Mouse (Mus musculus): ENCODE data around the gene Rbfox3. TPM values are rescaled to one million over a fixed set of nuclear protein-coding genes. Genes with fewer than 3 reads are reported as not detected.

Rbfox3 gene
- polyA plus RNA-seq, 1 experiment, result 163 TPM

DNA sequence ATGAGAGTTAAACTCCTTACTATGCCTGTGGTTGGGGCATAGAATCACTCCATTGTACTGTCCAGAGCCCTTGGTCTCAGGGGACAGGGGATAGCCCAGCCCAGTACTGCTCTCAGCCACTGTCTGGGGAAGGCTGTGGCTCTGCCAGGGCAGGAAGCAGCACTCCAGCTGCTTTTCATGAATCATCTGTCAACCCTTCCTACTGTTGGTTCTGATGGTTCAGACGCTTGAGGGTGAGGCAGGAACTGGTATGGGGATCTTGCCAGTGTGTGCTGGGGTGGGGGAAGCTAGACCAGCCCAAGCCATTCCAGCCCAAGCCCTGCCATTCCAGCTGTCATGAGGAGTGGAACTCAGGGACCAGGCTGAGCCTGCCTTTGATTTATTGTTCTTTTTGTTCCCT is 243.5 kb downstream of the Rbfox3 start:
- 24% methylated on average over 1 of the region's 1 CpGs for WGBS
- peaks cover 60% of the 10 kb centered on the region for H3K4me1 ChIP-seq (ENCODE audit: control insufficient read depth, insufficient read depth, low read length)

GRCm38 (mm10) chr11:118666172-118666571 is 245.2 kb downstream of the Rbfox3 start:
- DNase-seq, result no peak
- peaks cover 60% of the 10 kb centered on the region for H3K4me1 ChIP-seq (ENCODE audit: control insufficient read depth, insufficient read depth, low read length)
- TF ChIP-seq CTCF (IDR thresholded peaks at IDR 0.05; ENCODE audit: borderline replicate concordance, insufficient read depth, low read depth, low read length), result no peak
- no peak overlapping the region for H3K27ac ChIP-seq (ENCODE audit: insufficient read depth, low read length)
- H3K27me3 ChIP-seq (ENCODE audit: control insufficient read depth, insufficient read depth, low read length), result no peaks in the 10 kb centered on the region
- H3K4me3 ChIP-seq (replicated peaks; ENCODE audit: insufficient read depth, low read depth, low read length), result no peak overlapping the region
- 73% methylated on average over 3 of the region's 3 CpGs for WGBS

More for the DNA sequence above, 243.5 kb downstream of the Rbfox3 start:
- no peaks in the 10 kb centered on the region for H3K27me3 ChIP-seq (ENCODE audit: control insufficient read depth, insufficient read depth, low read length)
- H3K4me3 ChIP-seq (replicated peaks; ENCODE audit: insufficient read depth, low read depth, low read length), result no peak overlapping the region
- no peak overlapping the region for H3K27ac ChIP-seq (ENCODE audit: insufficient read depth, low read length)
- DNase-seq, result no peak
- TF ChIP-seq CTCF (IDR thresholded peaks at IDR 0.05; ENCODE audit: borderline replicate concordance, insufficient read depth, low read depth, low read length) (no peak), POLR2A (IDR thresholded peaks at IDR 0.05; ENCODE audit: borderline replicate concordance, insufficient read depth, low read length) (no peak)

GRCm38 (mm10) chr11:118663305-118663704 is 248.1 kb downstream of the Rbfox3 start:
- no peak overlapping the region for H3K27ac ChIP-seq (ENCODE audit: insufficient read depth, low read length)
- peaks cover 54% of the 10 kb centered on the region for H3K4me1 ChIP-seq (ENCODE audit: control insufficient read depth, insufficient read depth, low read length)
- TF ChIP-seq CTCF (IDR thresholded peaks at IDR 0.05; ENCODE audit: borderline replicate concordance, insufficient read depth, low read depth, low read length) (no peak), POLR2A (IDR thresholded peaks at IDR 0.05; ENCODE audit: borderline replicate concordance, insufficient read depth, low read length) (no peak)
- peak; percentile 57 to 80 for DNase-seq
- 1% methylated on average over 8 of the region's 8 CpGs for WGBS
- H3K27me3 ChIP-seq (ENCODE audit: control insufficient read depth, insufficient read depth, low read length), result no peaks in the 10 kb centered on the region
- H3K4me3 ChIP-seq (replicated peaks; ENCODE audit: insufficient read depth, low read depth, low read length), result no peak overlapping the region

GRCm38 (mm10) chr11:118659305-118659704 is 252.1 kb downstream of the Rbfox3 start:
- Histone ChIP-seq H3K27me3 (ENCODE audit: control insufficient read depth, insufficient read depth, low read length) (no peaks in the 10 kb centered on the region), H3K27ac (ENCODE audit: insufficient read depth, low read length) (no peak overlapping the region), H3K4me1 (ENCODE audit: control insufficient read depth, insufficient read depth, low read length) (peaks cover 78% of the 10 kb centered on the region), H3K4me3 (replicated peaks; ENCODE audit: insufficient read depth, low read depth, low read length) (no peak overlapping the region)
- TF ChIP-seq CTCF (IDR thresholded peaks at IDR 0.05; ENCODE audit: borderline replicate concordance, insufficient read depth, low read depth, low read length), result no peak
- TF ChIP-seq POLR2A (IDR thresholded peaks at IDR 0.05; ENCODE audit: borderline replicate concordance, insufficient read depth, low read length), result no peak
- no peak for DNase-seq
- 24% methylated on average over 10 of the region's 10 CpGs for WGBS

DNA sequence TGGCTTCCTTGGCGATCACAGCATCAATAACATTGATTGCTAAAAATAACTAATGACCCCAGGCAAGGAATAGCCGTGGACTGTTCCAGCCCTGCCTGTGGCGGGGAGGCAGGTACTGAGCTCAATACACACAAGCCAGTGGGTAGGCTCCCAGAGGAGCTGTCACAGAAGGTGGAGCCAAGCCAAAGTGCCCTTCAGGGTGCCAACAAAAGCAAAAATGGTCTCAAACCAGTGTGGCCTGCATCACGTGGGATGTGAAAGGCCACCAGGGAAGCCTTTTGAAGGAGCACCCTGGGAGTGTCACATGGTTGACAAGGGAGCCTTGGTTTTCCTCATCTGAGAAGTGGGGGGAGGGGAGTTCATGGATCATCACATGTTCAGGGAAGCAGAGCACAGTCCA is 255.6 kb downstream of the Rbfox3 start:
- H3K27me3 ChIP-seq (ENCODE audit: control insufficient read depth, insufficient read depth, low read length), result no peaks in the 10 kb centered on the region
- H3K27ac ChIP-seq (ENCODE audit: insufficient read depth, low read length), result no peak overlapping the region
- peaks cover 73% of the 10 kb centered on the region for H3K4me1 ChIP-seq (ENCODE audit: control insufficient read depth, insufficient read depth, low read length)
- TF ChIP-seq POLR2A (IDR thresholded peaks at IDR 0.05; ENCODE audit: borderline replicate concordance, insufficient read depth, low read length) (no peak), CTCF (IDR thresholded peaks at IDR 0.05; ENCODE audit: borderline replicate concordance, insufficient read depth, low read depth, low read length) (no peak)
- no peak overlapping the region for H3K4me3 ChIP-seq (replicated peaks; ENCODE audit: insufficient read depth, low read depth, low read length)
- WGBS, result 12% methylated on average over 4 of the region's 4 CpGs
- peak; percentile 55 to 62 for DNase-seq

- Histone ChIP-seq H3K27ac (ENCODE audit: insufficient read depth, low read length) (no peak overlapping the region), H3K4me1 (ENCODE audit: control insufficient read depth, insufficient read depth, low read length) (peaks cover 71% of the 10 kb centered on the region), H3K27me3 (ENCODE audit: control insufficient read depth, insufficient read depth, low read length) (no peaks in the 10 kb centered on the region), H3K4me3 (replicated peaks; ENCODE audit: insufficient read depth, low read depth, low read length) (no peak overlapping the region)
- DNase-seq, result peak; percentile 52 to 68
- no peak for TF ChIP-seq POLR2A (IDR thresholded peaks at IDR 0.05; ENCODE audit: borderline replicate concordance, insufficient read depth, low read length)
- TF ChIP-seq CTCF (IDR thresholded peaks at IDR 0.05; ENCODE audit: borderline replicate concordance, insufficient read depth, low read depth, low read length), result no peak
- WGBS, result 52% methylated on average over 14 of the region's 14 CpGs
Measured at GRCm38 (mm10) chr11:118653521-118654318, 257.7 kb downstream of the Rbfox3 start.

DNA sequence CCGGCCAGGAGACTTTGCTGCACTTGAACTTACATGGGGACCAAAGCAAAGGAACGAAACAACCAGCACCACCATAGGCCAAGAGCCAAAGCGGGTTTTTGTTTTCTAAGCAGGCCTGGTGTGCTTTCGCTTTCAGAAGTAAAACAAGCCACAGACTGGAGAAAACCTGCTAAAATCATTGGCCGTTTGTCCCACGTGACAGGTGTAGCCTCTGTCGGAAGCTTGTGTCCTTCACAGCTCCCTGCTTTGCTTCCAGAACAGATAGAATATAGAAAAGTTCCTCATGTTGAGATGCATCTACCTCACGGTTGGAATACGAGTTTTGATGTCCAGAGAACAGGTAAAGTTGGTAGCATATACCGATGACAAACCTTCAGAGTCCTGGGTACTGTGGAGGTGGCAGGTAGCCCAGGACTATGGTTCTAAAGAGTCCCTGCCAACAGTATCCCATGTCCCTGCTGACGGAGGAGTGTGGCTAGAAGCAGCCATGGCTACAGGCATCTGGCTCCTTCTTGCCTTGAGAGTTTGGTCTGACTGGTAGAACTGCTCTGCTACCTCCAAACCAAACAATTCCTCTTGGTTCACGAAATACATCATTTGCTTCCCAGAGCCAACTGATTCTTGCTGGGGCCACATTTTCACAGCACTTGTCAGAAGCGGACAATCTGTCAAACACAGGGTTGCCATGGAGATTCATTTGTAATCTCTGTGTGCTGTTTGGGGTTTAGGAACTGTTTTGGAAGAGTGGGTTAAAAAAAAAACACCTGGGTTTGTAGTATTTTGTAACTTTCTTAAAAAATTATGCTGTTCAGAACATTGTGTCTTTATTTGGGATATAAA is 258.8 kb downstream of the Rbfox3 start:
- TF ChIP-seq POLR2A (IDR thresholded peaks at IDR 0.05; ENCODE audit: borderline replicate concordance, insufficient read depth, low read length), result no peak
- no peak for TF ChIP-seq CTCF (IDR thresholded peaks at IDR 0.05; ENCODE audit: borderline replicate concordance, insufficient read depth, low read depth, low read length)
- Histone ChIP-seq H3K4me3 (replicated peaks; ENCODE audit: insufficient read depth, low read depth, low read length) (no peak overlapping the region), H3K27ac (ENCODE audit: insufficient read depth, low read length) (no peak overlapping the region), H3K4me1 (ENCODE audit: control insufficient read depth, insufficient read depth, low read length) (peaks cover 74% of the 10 kb centered on the region), H3K27me3 (ENCODE audit: control insufficient read depth, insufficient read depth, low read length) (no peaks in the 10 kb centered on the region)
- 20% methylated on average over 13 of the region's 13 CpGs for WGBS
- peak in 1 of 2 experiments; percentile 58 for DNase-seq
